Mouse (Mus musculus): ENCODE measurements around the gene Irak3.

- TF ChIP-seq EP300 (IDR thresholded peaks at IDR 0.05; ENCODE audit: low read depth in 1 of 2, low read length in 2 of 2), result no peak
- TF ChIP-seq RAD21 (IDR thresholded peaks at IDR 0.05; ENCODE audit: low read depth, low read length), result no peak
- no peak for TF ChIP-seq MAZ (IDR thresholded peaks at IDR 0.05; ENCODE audit: low read depth, low read length)
- no peak for TF ChIP-seq GATA1 (IDR thresholded peaks at IDR 0.05; ENCODE audit: low read depth, low read length)
- TF ChIP-seq TCF12 (IDR thresholded peaks at IDR 0.05; ENCODE audit: low read depth, low read length), result no peak
- no peak for TF ChIP-seq CTCF (IDR thresholded peaks at IDR 0.05 in 2 of 3, conservative IDR thresholded peaks at IDR 0.05 in 1 of 3; ENCODE audit: control insufficient read depth in 1 of 3, insufficient read depth in 1 of 3, low read depth in 2 of 3, low read length in 3 of 3, poor library complexity in 1 of 3, severe bottlenecking in 1 of 3)
- TF ChIP-seq POLR2A (IDR thresholded peaks at IDR 0.05; ENCODE audit: control insufficient read depth in 1 of 2, insufficient read depth in 1 of 2, low read depth in 1 of 2, low read length in 2 of 2, poor library complexity in 1 of 2), result no peak
- no peak for TF ChIP-seq MYB (IDR thresholded peaks at IDR 0.05; ENCODE audit: low read depth, low read length)
- no peak for TF ChIP-seq HCFC1 (IDR thresholded peaks at IDR 0.05; ENCODE audit: low read depth, low read length)
- no peak for TF ChIP-seq BHLHE40 (IDR thresholded peaks at IDR 0.05; ENCODE audit: borderline replicate concordance, low read depth, low read length)
- TF ChIP-seq CHD2 (IDR thresholded peaks at IDR 0.05; ENCODE audit: low read length), result no peak
- no peak for TF ChIP-seq SIN3A (IDR thresholded peaks at IDR 0.05; ENCODE audit: low read length)
- no peak for TF ChIP-seq JUND (IDR thresholded peaks at IDR 0.05; ENCODE audit: low read depth, low read length)
- TF ChIP-seq NELFE (IDR thresholded peaks at IDR 0.05; ENCODE audit: low read depth, low read length), result no peak
Observed at GRCm38 (mm10) chr10:120097564-120097963, 104.4 kb downstream of the Irak3 start.

All from MEL (cell line).